Mouse (Mus musculus): ENCODE measurements around the gene Nav2. TPM values are rescaled to one million over a fixed set of nuclear protein-coding genes. Genes with fewer than 3 reads are reported as not detected.

Gene Nav2
- polyA plus RNA-seq, 1 experiment from 2014 or later, result 22.4 TPM

- Histone ChIP-seq H3K9ac (replicated peaks; ENCODE audit: low read depth) (no peak overlapping the region), H3K4me2 (replicated peaks; ENCODE audit: low read depth, low read length) (no peak overlapping the region), H3K4me1 (ENCODE audit: insufficient read depth, low read depth, low read length) (peaks cover 25% of the 10 kb centered on the region; the same call in 1 of the 2 replicates), H3K27me3 (replicated peaks; ENCODE audit: insufficient read depth, low read length) (no peaks in the 10 kb centered on the region), H3K9me3 (ENCODE audit: low read length) (no peaks in the 10 kb centered on the region), H3K4me3 (ENCODE audit: low read depth, low read length) (no peak overlapping the region), H3K27ac (ENCODE audit: low read length) (no peak overlapping the region), H3K36me3 (ENCODE audit: insufficient read depth, low read length) (no peaks in the 10 kb centered on the region)
- 74% methylated on average over 18 of the region's 18 CpGs for WGBS
- ATAC-seq, result no peak; the same call in 1 of the 2 replicates
- peak; percentile 15 for DNase-seq (ENCODE audit: low spot score)
- no peak for TF ChIP-seq EP300 (IDR thresholded peaks at IDR 0.05)
- TF ChIP-seq CTCF (IDR thresholded peaks at IDR 0.05), result no peak
Measured at GRCm38 (mm10) chr7:49159646-49160555, 251.4 kb downstream of the Nav2 start.

- WGBS, result 11% methylated on average over 9 of the region's 9 CpGs
- no peak overlapping the region for H3K27ac ChIP-seq (ENCODE audit: low read length)
- no peak overlapping the region for H3K9ac ChIP-seq (replicated peaks; ENCODE audit: low read depth)
- ATAC-seq, result peak; percentile 43
- DNase-seq (ENCODE audit: low spot score), result peak; percentile 59
- no peak for TF ChIP-seq CTCF (IDR thresholded peaks at IDR 0.05)
- TF ChIP-seq EP300 (IDR thresholded peaks at IDR 0.05), result no peak
- H3K4me3 ChIP-seq (ENCODE audit: low read depth, low read length), result no peak overlapping the region
- peaks cover 29% of the 10 kb centered on the region; the same call in 1 of the 2 replicates for H3K4me1 ChIP-seq (ENCODE audit: insufficient read depth, low read depth, low read length)
- no peaks in the 10 kb centered on the region for H3K36me3 ChIP-seq (ENCODE audit: insufficient read depth, low read length)
- H3K4me2 ChIP-seq (replicated peaks; ENCODE audit: low read depth, low read length), result no peak overlapping the region
- no peaks in the 10 kb centered on the region for H3K27me3 ChIP-seq (replicated peaks; ENCODE audit: insufficient read depth, low read length)
- H3K9me3 ChIP-seq (ENCODE audit: low read length), result no peaks in the 10 kb centered on the region
Measured at GRCm38 (mm10) chr7:49162079-49162478, 253.6 kb downstream of the Nav2 start.

GRCm38 (mm10) chr7:49163789-49164188, 255.3 kb downstream of the Nav2 start:
- Histone ChIP-seq H3K27ac (ENCODE audit: low read length) (no peak overlapping the region), H3K9me3 (ENCODE audit: low read length) (no peaks in the 10 kb centered on the region), H3K9ac (replicated peaks; ENCODE audit: low read depth) (no peak overlapping the region), H3K4me2 (replicated peaks; ENCODE audit: low read depth, low read length) (no peak overlapping the region), H3K4me3 (ENCODE audit: low read depth, low read length) (no peak overlapping the region), H3K36me3 (ENCODE audit: insufficient read depth, low read length) (no peaks in the 10 kb centered on the region), H3K4me1 (ENCODE audit: insufficient read depth, low read depth, low read length) (peaks cover 27% of the 10 kb centered on the region; the same call in 1 of the 2 replicates), H3K27me3 (replicated peaks; ENCODE audit: insufficient read depth, low read length) (no peaks in the 10 kb centered on the region)
- 53% methylated on average over 11 of the region's 11 CpGs for WGBS
- no peak for ATAC-seq
- DNase-seq (ENCODE audit: low spot score), result no peak
- TF ChIP-seq CTCF (IDR thresholded peaks at IDR 0.05), result no peak

GRCm38 (mm10) chr7:49164868-49165267, 256.4 kb downstream of the Nav2 start:
- peak; percentile 91 for ATAC-seq
- 49% methylated on average over 8 of the region's 8 CpGs for WGBS

GRCm38 (mm10) chr7:49172926-49173325, 264.4 kb downstream of the Nav2 start:
- no peak for TF ChIP-seq CTCF (IDR thresholded peaks at IDR 0.05)
- no peak for TF ChIP-seq EP300 (IDR thresholded peaks at IDR 0.05)
- Histone ChIP-seq H3K27me3 (replicated peaks; ENCODE audit: insufficient read depth, low read length) (no peaks in the 10 kb centered on the region), H3K4me3 (ENCODE audit: low read depth, low read length) (no peak overlapping the region), H3K4me2 (replicated peaks; ENCODE audit: low read depth, low read length) (no peak overlapping the region), H3K9ac (replicated peaks; ENCODE audit: low read depth) (no peak overlapping the region), H3K36me3 (ENCODE audit: insufficient read depth, low read length) (no peaks in the 10 kb centered on the region), H3K4me1 (ENCODE audit: insufficient read depth, low read depth, low read length) (peaks cover 3% of the 10 kb centered on the region; the same call in 1 of the 2 replicates), H3K27ac (ENCODE audit: low read length) (no peak overlapping the region), H3K9me3 (ENCODE audit: low read length) (no peaks in the 10 kb centered on the region)
- ATAC-seq (0 out of 2 replicates have a peak, but pooled peaks have one; percentile 14), DNase-seq (ENCODE audit: low spot score) (no peak)
- WGBS, result 35% methylated on average over 3 of the region's 3 CpGs

More at GRCm38 (mm10) chr7:49164868-49165267, 256.4 kb downstream of the Nav2 start:
- peak overlapping the region; percentile 64; the same call in 1 of the 2 replicates for H3K27ac ChIP-seq (ENCODE audit: low read length)
- H3K4me3 ChIP-seq (ENCODE audit: low read depth, low read length), result no peak overlapping the region
- no peaks in the 10 kb centered on the region for H3K36me3 ChIP-seq (ENCODE audit: insufficient read depth, low read length)
- TF ChIP-seq EP300 (IDR thresholded peaks at IDR 0.05), result peak; percentile 82
- no peak for TF ChIP-seq CTCF (IDR thresholded peaks at IDR 0.05)
- H3K4me1 ChIP-seq (ENCODE audit: insufficient read depth, low read depth, low read length), result peaks cover 20% of the 10 kb centered on the region; the same call in 1 of the 2 replicates
- H3K27me3 ChIP-seq (replicated peaks; ENCODE audit: insufficient read depth, low read length), result no peaks in the 10 kb centered on the region
- DNase-seq (ENCODE audit: low spot score), result peak; percentile 89
- H3K4me2 ChIP-seq (replicated peaks; ENCODE audit: low read depth, low read length), result no peak overlapping the region
- H3K9me3 ChIP-seq (ENCODE audit: low read length), result no peaks in the 10 kb centered on the region
- H3K9ac ChIP-seq (replicated peaks; ENCODE audit: low read depth), result no peak overlapping the region

- H3K9ac ChIP-seq (replicated peaks; ENCODE audit: low read depth), result no peak overlapping the region
- ATAC-seq (no peak), DNase-seq (ENCODE audit: low spot score) (no peak)
- no peak overlapping the region for H3K4me3 ChIP-seq (ENCODE audit: low read depth, low read length)
- no peaks in the 10 kb centered on the region for H3K27me3 ChIP-seq (replicated peaks; ENCODE audit: insufficient read depth, low read length)
- H3K27ac ChIP-seq (ENCODE audit: low read length), result no peak overlapping the region
- H3K4me2 ChIP-seq (replicated peaks; ENCODE audit: low read depth, low read length), result no peak overlapping the region
- H3K4me1 ChIP-seq (ENCODE audit: insufficient read depth, low read depth, low read length), result peaks cover 8% of the 10 kb centered on the region; the same call in 1 of the 2 replicates
- H3K36me3 ChIP-seq (ENCODE audit: insufficient read depth, low read length), result no peaks in the 10 kb centered on the region
- 87% methylated on average over 9 of the region's 9 CpGs for WGBS
- TF ChIP-seq CTCF (IDR thresholded peaks at IDR 0.05), result no peak
- no peak for TF ChIP-seq EP300 (IDR thresholded peaks at IDR 0.05)
- no peaks in the 10 kb centered on the region for H3K9me3 ChIP-seq (ENCODE audit: low read length)
Measured at GRCm38 (mm10) chr7:49175784-49176409, 267.4 kb downstream of the Nav2 start.

Data from lung, postnatal 0 days (tissue).